Mouse (Mus musculus): ENCODE data around the gene Gm9999.
"Not testable (repeated sequence)": the region's sequence is repeated elsewhere in the genome, so short reads cannot be mapped to it uniquely, and the experiment has no call there.

DNA sequence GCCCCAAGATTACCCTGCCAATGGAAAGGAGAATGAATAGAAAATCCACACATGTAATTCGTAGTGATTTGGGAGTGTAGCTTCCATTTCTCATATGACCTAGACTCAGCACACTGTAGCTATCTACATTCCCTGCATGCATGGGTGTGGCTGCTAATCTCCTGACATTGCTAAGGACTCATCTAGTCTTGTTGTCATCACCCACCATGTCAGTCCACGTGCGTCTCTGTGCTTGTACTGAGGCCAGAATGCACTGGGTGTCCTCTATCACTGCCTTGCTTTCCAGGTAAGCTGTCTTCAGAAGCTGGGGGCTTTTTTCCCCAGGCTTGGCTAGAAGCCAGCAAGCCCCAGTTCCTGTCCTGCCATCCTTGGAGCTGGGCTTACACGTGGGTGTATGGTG, 6.0 kb downstream of the Gm9999 start:
- not testable (repeated sequence) for TF ChIP-seq CTCF, EP300 (IDR thresholded peaks at IDR 0.05; ENCODE audit: low read depth)

All from liver, embryonic 14.5 days (tissue).